Mouse (Mus musculus): ENCODE measurements at regions not wholly inside any gene's neighbourhood (a gene's known extent, or its start where the extent isn't known, plus 50 kb on each side); places are given as distances from the start of the nearest gene placed in this dataset.

- H3K4me3 ChIP-seq (ENCODE audit: insufficient read depth in 1 of 2, low read depth in 1 of 2, low read length in 2 of 2, poor library complexity in 1 of 2, severe bottlenecking in 1 of 2) = no peak overlapping the region
- in situ Hi-C loops (cut with MboI; ENCODE audit: low sequenced_read_pairs in 2 of 2, unreplicated experiment in 2 of 2) = no loop called here
- H3K4me1 ChIP-seq (ENCODE audit: control insufficient read depth in 2 of 2, insufficient read depth in 2 of 2, low read length in 2 of 2, poor library complexity in 1 of 2) = peaks cover 9 to 25% of the 10 kb centered on the region in 2 experiments; a peak in 3 of 4 replicates
- no peak overlapping the region for H3K27ac ChIP-seq (ENCODE audit: insufficient read depth, low read depth, low read length, poor library complexity, severe bottlenecking)
- H3K9me3 ChIP-seq (ENCODE audit: control insufficient read depth, insufficient read depth, low read depth, low read length) = no peaks in the 10 kb centered on the region
- no peak overlapping the region for H3K9ac ChIP-seq (ENCODE audit: insufficient read depth, low read depth, low read length, poor library complexity, severe bottlenecking)
- no peaks in the 10 kb centered on the region for H3K36me3 ChIP-seq (ENCODE audit: control insufficient read depth, insufficient read depth, low read length, poor library complexity, severe bottlenecking)
- TF ChIP-seq ZC3H11A (IDR thresholded peaks at IDR 0.05; ENCODE audit: borderline replicate concordance, low read depth, low read length) (no peak), HCFC1 (IDR thresholded peaks at IDR 0.05; ENCODE audit: borderline replicate concordance, insufficient read depth, low read length) (no peak), CHD2 (IDR thresholded peaks at IDR 0.05; ENCODE audit: low read depth, low read length) (no peak), ZNF384 (IDR thresholded peaks at IDR 0.05; ENCODE audit: low read depth, low read length) (no peak), MAFK (IDR thresholded peaks at IDR 0.05; ENCODE audit: insufficient read depth, low read depth, low read length) (no peak)
- no peak for DNase-seq (ENCODE audit: low read depth, low spot score)
Observed at GRCm38 (mm10) chr17:79965625-79966024, 69.7 kb upstream of the Atl2 start.

GRCm38 (mm10) chr17:79964850-79965249 lies 68.9 kb upstream of the Atl2 start:
- Histone ChIP-seq H3K36me3 (ENCODE audit: control insufficient read depth, insufficient read depth, low read length, poor library complexity, severe bottlenecking) (no peaks in the 10 kb centered on the region), H3K27ac (ENCODE audit: insufficient read depth, low read depth, low read length, poor library complexity, severe bottlenecking) (no peak overlapping the region), H3K4me1 (ENCODE audit: control insufficient read depth in 2 of 2, insufficient read depth in 2 of 2, low read length in 2 of 2, poor library complexity in 1 of 2) (peaks cover 4 to 28% of the 10 kb centered on the region in 2 experiments; a peak in 3 of 4 replicates), H3K9me3 (ENCODE audit: control insufficient read depth, insufficient read depth, low read depth, low read length) (no peaks in the 10 kb centered on the region), H3K9ac (ENCODE audit: insufficient read depth, low read depth, low read length, poor library complexity, severe bottlenecking) (no peak overlapping the region), H3K4me3 (ENCODE audit: insufficient read depth in 1 of 2, low read depth in 1 of 2, low read length in 2 of 2, poor library complexity in 1 of 2, severe bottlenecking in 1 of 2) (no peak overlapping the region)
- TF ChIP-seq HCFC1 (IDR thresholded peaks at IDR 0.05; ENCODE audit: borderline replicate concordance, insufficient read depth, low read length) = no peak
- no peak for TF ChIP-seq ZC3H11A (IDR thresholded peaks at IDR 0.05; ENCODE audit: borderline replicate concordance, low read depth, low read length)
- TF ChIP-seq MAFK (IDR thresholded peaks at IDR 0.05; ENCODE audit: insufficient read depth, low read depth, low read length) = no peak
- TF ChIP-seq CHD2 (IDR thresholded peaks at IDR 0.05; ENCODE audit: low read depth, low read length) = no peak
- TF ChIP-seq ZNF384 (IDR thresholded peaks at IDR 0.05; ENCODE audit: low read depth, low read length) = no peak
- in situ Hi-C loops (cut with MboI; ENCODE audit: low sequenced_read_pairs in 2 of 2, unreplicated experiment in 2 of 2) = no loop called here
- DNase-seq (ENCODE audit: low read depth, low spot score) = no peak

- Histone ChIP-seq H3K4me1 (ENCODE audit: control insufficient read depth in 2 of 2, insufficient read depth in 2 of 2, low read length in 2 of 2, poor library complexity in 1 of 2) (peaks cover 5 to 20% of the 10 kb centered on the region in 2 experiments; a peak in 3 of 4 replicates), H3K9me3 (ENCODE audit: control insufficient read depth, insufficient read depth, low read depth, low read length) (no peaks in the 10 kb centered on the region), H3K9ac (ENCODE audit: insufficient read depth, low read depth, low read length, poor library complexity, severe bottlenecking) (no peak overlapping the region), H3K27ac (ENCODE audit: insufficient read depth, low read depth, low read length, poor library complexity, severe bottlenecking) (no peak overlapping the region), H3K36me3 (ENCODE audit: control insufficient read depth, insufficient read depth, low read length, poor library complexity, severe bottlenecking) (no peaks in the 10 kb centered on the region), H3K4me3 (ENCODE audit: insufficient read depth in 1 of 2, low read depth in 1 of 2, low read length in 2 of 2, poor library complexity in 1 of 2, severe bottlenecking in 1 of 2) (no peak overlapping the region)
- DNase-seq (ENCODE audit: low read depth, low spot score) = no peak
- in situ Hi-C loops (cut with MboI; ENCODE audit: low sequenced_read_pairs in 2 of 2, unreplicated experiment in 2 of 2) = no loop called here
- TF ChIP-seq CHD2 (IDR thresholded peaks at IDR 0.05; ENCODE audit: low read depth, low read length) = no peak
- TF ChIP-seq ZC3H11A (IDR thresholded peaks at IDR 0.05; ENCODE audit: borderline replicate concordance, low read depth, low read length) = no peak
- TF ChIP-seq HCFC1 (IDR thresholded peaks at IDR 0.05; ENCODE audit: borderline replicate concordance, insufficient read depth, low read length) = no peak
- no peak for TF ChIP-seq MAFK (IDR thresholded peaks at IDR 0.05; ENCODE audit: insufficient read depth, low read depth, low read length)
Observed at GRCm38 (mm10) chr17:79963330-79963729, 67.4 kb upstream of the Atl2 start.

GRCm38 (mm10) chr17:79961391-79961790 lies 65.5 kb upstream of the Atl2 start:
- TF ChIP-seq CHD2 (IDR thresholded peaks at IDR 0.05; ENCODE audit: low read depth, low read length) (no peak), MAFK (IDR thresholded peaks at IDR 0.05; ENCODE audit: insufficient read depth, low read depth, low read length) (no peak), HCFC1 (IDR thresholded peaks at IDR 0.05; ENCODE audit: borderline replicate concordance, insufficient read depth, low read length) (no peak), ZNF384 (IDR thresholded peaks at IDR 0.05; ENCODE audit: low read depth, low read length) (no peak), ZC3H11A (IDR thresholded peaks at IDR 0.05; ENCODE audit: borderline replicate concordance, low read depth, low read length) (no peak)
- Histone ChIP-seq H3K4me3 (ENCODE audit: insufficient read depth in 1 of 2, low read depth in 1 of 2, low read length in 2 of 2, poor library complexity in 1 of 2, severe bottlenecking in 1 of 2) (no peak overlapping the region), H3K36me3 (ENCODE audit: control insufficient read depth, insufficient read depth, low read length, poor library complexity, severe bottlenecking) (no peaks in the 10 kb centered on the region), H3K4me1 (ENCODE audit: control insufficient read depth in 2 of 2, insufficient read depth in 2 of 2, low read length in 2 of 2, poor library complexity in 1 of 2) (peaks cover 2 to 12% of the 10 kb centered on the region in 2 experiments; a peak in 2 of 4 replicates), H3K9me3 (ENCODE audit: control insufficient read depth, insufficient read depth, low read depth, low read length) (no peaks in the 10 kb centered on the region), H3K27ac (ENCODE audit: insufficient read depth, low read depth, low read length, poor library complexity, severe bottlenecking) (no peak overlapping the region), H3K9ac (ENCODE audit: insufficient read depth, low read depth, low read length, poor library complexity, severe bottlenecking) (no peak overlapping the region)
- in situ Hi-C loops (cut with MboI; ENCODE audit: low sequenced_read_pairs in 2 of 2, unreplicated experiment in 2 of 2) = no loop called here
- DNase-seq (ENCODE audit: low read depth, low spot score) = no peak

- Histone ChIP-seq H3K36me3 (ENCODE audit: control insufficient read depth, insufficient read depth, low read length, poor library complexity, severe bottlenecking) (no peaks in the 10 kb centered on the region), H3K9ac (ENCODE audit: insufficient read depth, low read depth, low read length, poor library complexity, severe bottlenecking) (no peak overlapping the region), H3K27ac (ENCODE audit: insufficient read depth, low read depth, low read length, poor library complexity, severe bottlenecking) (no peak overlapping the region), H3K9me3 (ENCODE audit: control insufficient read depth, insufficient read depth, low read depth, low read length) (no peaks in the 10 kb centered on the region), H3K4me1 (ENCODE audit: control insufficient read depth in 2 of 2, insufficient read depth in 2 of 2, low read length in 2 of 2, poor library complexity in 1 of 2) (peaks cover 2 to 13% of the 10 kb centered on the region in 2 experiments; a peak in 2 of 4 replicates), H3K4me3 (ENCODE audit: insufficient read depth in 1 of 2, low read depth in 1 of 2, low read length in 2 of 2, poor library complexity in 1 of 2, severe bottlenecking in 1 of 2) (no peak overlapping the region)
- in situ Hi-C loops (cut with MboI; ENCODE audit: low sequenced_read_pairs in 2 of 2, unreplicated experiment in 2 of 2) = no loop called here
- DNase-seq (ENCODE audit: low read depth, low spot score) = no peak
- no peak for TF ChIP-seq MAFK (IDR thresholded peaks at IDR 0.05; ENCODE audit: insufficient read depth, low read depth, low read length)
- TF ChIP-seq CHD2 (IDR thresholded peaks at IDR 0.05; ENCODE audit: low read depth, low read length) = no peak
- no peak for TF ChIP-seq ZC3H11A (IDR thresholded peaks at IDR 0.05; ENCODE audit: borderline replicate concordance, low read depth, low read length)
- no peak for TF ChIP-seq ZNF384 (IDR thresholded peaks at IDR 0.05; ENCODE audit: low read depth, low read length)
- TF ChIP-seq HCFC1 (IDR thresholded peaks at IDR 0.05; ENCODE audit: borderline replicate concordance, insufficient read depth, low read length) = no peak
Observed at GRCm38 (mm10) chr17:79960688-79961087, 64.8 kb upstream of the Atl2 start.
